Mouse (Mus musculus) 3T3-L1 (cell line): ENCODE results near the gene Eif5a2.

Experiments used
- DNase-seq: peaks from one replicate; pipeline ENCODE4 v3.0.0-alpha.2; 2015; ENCODE audit warnings: low read depth, low spot score

The Eif5a2 gene

GRCm38 (mm10) chr3:28808039-28808643 is 27.1 kb downstream of the Eif5a2 start:
- no peak for DNase-seq

- no peak for DNase-seq
Observed at GRCm38 (mm10) chr3:28811441-28811840, 30.4 kb downstream of the Eif5a2 start.

DNA sequence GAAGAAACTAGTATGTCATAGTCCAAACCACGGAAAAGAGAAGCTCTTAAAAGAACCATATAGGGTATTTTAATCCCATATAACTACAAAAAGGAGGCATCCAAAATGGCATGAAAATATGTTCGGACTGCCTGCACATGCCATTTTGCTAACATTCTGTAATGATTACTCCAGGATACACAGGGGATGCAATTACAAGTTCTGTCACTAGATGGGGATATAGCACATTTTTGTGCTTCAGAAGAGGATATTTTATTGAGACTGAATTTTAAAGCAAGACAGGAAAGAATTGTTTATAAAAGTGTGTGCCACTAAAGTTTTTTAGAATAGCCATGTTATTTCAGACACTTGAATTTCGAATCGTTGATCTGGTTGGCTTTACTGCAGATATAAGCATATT is 33.3 kb downstream of the Eif5a2 start:
- peak; percentile 92 for DNase-seq

GRCm38 (mm10) chr3:28816010-28816540 is 35.0 kb downstream of the Eif5a2 start:
- DNase-seq = no peak

DNA sequence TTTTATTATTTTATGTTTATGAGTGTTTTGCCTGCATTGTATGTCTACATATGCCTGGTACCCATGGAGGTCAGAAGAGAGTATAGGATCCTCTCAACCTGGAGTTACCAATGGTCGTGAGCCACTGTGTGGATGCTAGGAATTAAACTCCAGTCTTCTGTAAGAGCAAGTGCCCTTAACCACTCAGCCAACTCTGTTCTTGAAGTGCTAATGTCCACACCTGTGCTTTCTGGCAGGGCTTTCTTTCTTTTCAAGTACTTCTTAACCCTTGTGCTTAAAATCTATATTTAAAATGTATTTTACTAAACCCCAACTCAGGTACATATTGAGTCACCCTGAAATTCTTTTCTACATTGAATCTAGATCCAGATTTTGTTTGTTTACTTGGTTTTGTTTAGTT is 45.2 kb downstream of the Eif5a2 start:
- no peak for DNase-seq

GRCm38 (mm10) chr3:28827605-28828004 is 46.5 kb downstream of the Eif5a2 start:
- no peak for DNase-seq

DNA sequence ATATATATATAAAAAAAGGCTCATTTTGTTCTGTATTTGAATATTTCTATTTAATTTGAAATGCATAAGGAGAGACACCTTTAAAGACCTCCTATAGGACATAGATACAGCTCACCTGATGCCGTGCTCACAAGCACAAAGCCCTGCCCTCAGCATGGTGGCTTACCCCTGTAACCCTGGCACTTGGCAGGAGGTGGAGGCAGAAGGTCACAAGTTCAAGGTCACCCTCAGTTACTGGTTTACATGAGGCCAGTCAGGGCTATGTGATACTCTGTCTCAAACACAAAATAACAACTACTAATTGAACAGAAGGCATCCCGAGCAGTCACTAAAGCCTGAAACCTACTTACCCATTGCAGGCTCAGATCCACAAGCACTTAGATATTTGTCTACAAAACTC is 48.4 kb downstream of the Eif5a2 start:
- no peak for DNase-seq

- DNase-seq = no peak
Observed at GRCm38 (mm10) chr3:28836796-28837371, 55.8 kb downstream of the Eif5a2 start.

DNA sequence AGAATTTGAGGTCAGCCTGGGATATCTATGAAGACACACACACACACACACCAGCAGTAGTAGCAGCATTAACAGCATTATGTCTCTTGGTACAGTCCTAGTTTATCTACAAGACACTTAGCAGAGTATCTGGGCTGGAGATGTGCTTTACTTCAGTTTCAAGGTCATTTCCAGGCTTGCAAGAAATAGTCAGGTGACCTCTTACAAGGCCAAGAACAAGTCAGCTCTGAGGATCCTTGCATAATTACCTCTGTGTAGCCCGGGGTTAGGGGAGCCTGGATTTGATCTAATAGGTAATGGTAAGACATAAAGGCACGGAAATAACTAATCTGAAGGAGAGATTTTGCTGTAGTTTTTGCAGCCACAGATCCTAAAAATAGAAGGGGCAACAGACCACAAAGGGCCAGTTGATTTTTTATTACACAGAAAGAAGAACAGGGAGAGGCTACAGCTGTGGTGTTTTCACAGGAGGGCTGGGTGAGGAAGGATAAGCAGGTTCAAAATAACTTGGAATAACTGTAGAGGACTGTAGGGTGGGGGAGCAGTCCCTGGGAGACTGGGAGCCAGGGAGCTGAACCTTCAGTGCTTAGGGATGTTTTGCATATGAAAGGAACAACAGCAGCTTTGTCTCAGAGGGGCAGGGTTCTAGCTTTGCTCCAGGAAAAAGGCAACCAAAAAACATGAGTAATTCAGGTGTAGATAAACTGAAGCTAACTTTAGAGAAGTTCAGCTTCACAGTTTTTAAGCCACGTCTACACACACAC is 61.0 kb downstream of the Eif5a2 start:
- no peak for DNase-seq

GRCm38 (mm10) chr3:28843231-28843630 is 62.2 kb downstream of the Eif5a2 start:
- DNase-seq = no peak

GRCm38 (mm10) chr3:28847115-28847514 is 66.0 kb downstream of the Eif5a2 start:
- DNase-seq = no peak
